Mouse (Mus musculus) limb, embryonic 14.5 days (tissue): ENCODE measurements at regions not wholly inside any gene's neighbourhood (a gene's known extent, or its start where the extent isn't known, plus 50 kb on each side); places are given as distances from the start of the nearest gene placed in this dataset.

Source experiments
- ATAC-seq: fragments of 200-750 bp; cut with Nextera tagmentation; 2 replicates; pipeline ENCODE4 v1.8.0; 2017; ENCODE audit warnings: low read depth, moderate number of reproducible peaks, moderate TSS enrichment; ENCODE audit not compliant: low FRiP score
- DNase-seq: peaks from one replicate; pipeline ENCODE4 v3.0.0-alpha.2; 2015; ENCODE audit warnings: low spot score
- H3K27ac ChIP-seq: fragments of 300-500 bp; sonication (generic); replicated peaks from 2 replicates; pipeline ENCODE4 v1.5.1; 2014; ENCODE audit warnings: low read depth, mild to moderate bottlenecking, low read length, moderate library complexity, mixed read lengths
- H3K27me3 ChIP-seq: fragments of 300-500 bp; sonication (generic); 2 replicates; pipeline ENCODE4 v1.6.1; 2014; ENCODE audit warnings: low read length, mixed read lengths; ENCODE audit not compliant: control insufficient read depth, insufficient read depth
- H3K36me3 ChIP-seq: fragments of 300-500 bp; sonication (generic); 2 replicates; pipeline ENCODE4 v1.6.1; 2014; ENCODE audit warnings: mild to moderate bottlenecking, low read length, moderate library complexity, mixed read lengths; ENCODE audit not compliant: control insufficient read depth, insufficient read depth
- H3K4me1 ChIP-seq: fragments of 300-500 bp; sonication (generic); 2 replicates; pipeline ENCODE4 v1.6.1; 2014; ENCODE audit warnings: antibody characterized with exemption, low read length, mixed read lengths; ENCODE audit not compliant: control insufficient read depth, insufficient read depth
- H3K4me2 ChIP-seq: fragments of 300-500 bp; sonication (generic); replicated peaks from 2 replicates; pipeline ENCODE4 v1.6.1; 2014; ENCODE audit warnings: low read depth, mild to moderate bottlenecking, low read length, moderate library complexity; ENCODE audit not compliant: severe bottlenecking
- H3K4me3 ChIP-seq: fragments of 300-500 bp; sonication (generic); replicated peaks from 2 replicates; pipeline ENCODE4 v1.5.1; 2014; ENCODE audit warnings: low read length
- H3K9ac ChIP-seq: fragments of 300-500 bp; sonication (generic); 2 replicates; pipeline ENCODE4 v1.6.1; 2014; ENCODE audit warnings: mild to moderate bottlenecking, low read depth, low read length, moderate library complexity; ENCODE audit not compliant: severe bottlenecking
- H3K9me3 ChIP-seq: fragments of 300-500 bp; sonication (generic); 2 replicates; pipeline ENCODE4 v1.6.1; 2016; ENCODE audit warnings: low read length; ENCODE audit not compliant: control insufficient read depth
- POLR2A ChIP-seq: fragments of 200-500 bp; IDR thresholded peaks from 2 replicates; pipeline ENCODE4 v1.8.0; 2012; ENCODE audit warnings: inconsistent platforms, mild to moderate bottlenecking, moderate library complexity, borderline replicate concordance; ENCODE audit not compliant: insufficient read depth, insufficient read length; ENCODE audit errors: extremely low read depth
- WGBS: fragments of 180-500 bp; shearing (Covaris S2); extraction: QIAGEN DNeasy Blood & Tissue Kit; methylation state at CpG from one replicate; pipeline ENCODE4 v1.1.7; 2014; 5-methylcytosine and 5-hydroxymethylcytosine counted together

- Histone ChIP-seq H3K4me2 (no peak overlapping the region), H3K4me3 (no peak overlapping the region), H3K27me3 (no peaks in the 10 kb centered on the region), H3K36me3 (no peaks in the 10 kb centered on the region), H3K9me3 (no peaks in the 10 kb centered on the region), H3K27ac (no peak overlapping the region), H3K9ac (no peak overlapping the region), H3K4me1 (no peaks in the 10 kb centered on the region)
- ATAC-seq, result no peak
- DNase-seq, result no peak
- WGBS, result 90% methylated on average over 14 of the region's 14 CpGs
- no peak for TF ChIP-seq POLR2A
Measured at GRCm38 (mm10) chr5:144621967-144622366, 76.3 kb downstream of the Nptx2 start.

- no peaks in the 10 kb centered on the region for H3K4me1 ChIP-seq
- H3K4me2 ChIP-seq, result no peak overlapping the region
- H3K9ac ChIP-seq, result no peak overlapping the region
- no peaks in the 10 kb centered on the region for H3K36me3 ChIP-seq
- DNase-seq (peak; percentile 21), ATAC-seq (no peak)
- no peak for TF ChIP-seq POLR2A
- H3K27me3 ChIP-seq, result no peaks in the 10 kb centered on the region
- H3K9me3 ChIP-seq, result no peaks in the 10 kb centered on the region
- no peak overlapping the region for H3K4me3 ChIP-seq
- 52% methylated on average over 10 of the region's 10 CpGs for WGBS
- no peak overlapping the region for H3K27ac ChIP-seq
Measured at GRCm38 (mm10) chr5:144623358-144623757, 77.7 kb downstream of the Nptx2 start.

- Histone ChIP-seq H3K9ac (no peak overlapping the region), H3K4me2 (no peak overlapping the region), H3K27ac (no peak overlapping the region), H3K27me3 (no peaks in the 10 kb centered on the region), H3K9me3 (no peaks in the 10 kb centered on the region), H3K36me3 (no peaks in the 10 kb centered on the region), H3K4me3 (no peak overlapping the region), H3K4me1 (no peaks in the 10 kb centered on the region)
- WGBS, result 81% methylated on average over 6 of the region's 6 CpGs
- DNase-seq (no peak), ATAC-seq (no peak)
- no peak for TF ChIP-seq POLR2A
Measured at GRCm38 (mm10) chr5:144632295-144632694, 86.6 kb downstream of the Nptx2 start.

- 44% methylated on average over 3 of the region's 3 CpGs for WGBS
- Histone ChIP-seq H3K27me3 (no peaks in the 10 kb centered on the region), H3K4me2 (no peak overlapping the region), H3K4me1 (no peaks in the 10 kb centered on the region), H3K9ac (no peak overlapping the region), H3K4me3 (no peak overlapping the region), H3K36me3 (no peaks in the 10 kb centered on the region), H3K27ac (no peak overlapping the region), H3K9me3 (no peaks in the 10 kb centered on the region)
- no peak for DNase-seq
- TF ChIP-seq POLR2A, result no peak
- ATAC-seq, result no peak
Measured at GRCm38 (mm10) chr5:144638631-144639030, 92.9 kb downstream of the Nptx2 start.

GRCm38 (mm10) chr5:144639639-144640038 lies 93.9 kb downstream of the Nptx2 start:
- Histone ChIP-seq H3K4me3 (no peak overlapping the region), H3K4me2 (no peak overlapping the region), H3K36me3 (no peaks in the 10 kb centered on the region), H3K9me3 (no peaks in the 10 kb centered on the region), H3K27me3 (no peaks in the 10 kb centered on the region), H3K4me1 (no peaks in the 10 kb centered on the region), H3K27ac (no peak overlapping the region), H3K9ac (no peak overlapping the region)
- TF ChIP-seq POLR2A, result no peak
- 94% methylated on average over 5 of the region's 5 CpGs for WGBS
- ATAC-seq (no peak), DNase-seq (no peak)

GRCm38 (mm10) chr5:144642766-144643165 lies 97.1 kb downstream of the Nptx2 start:
- no peak for TF ChIP-seq POLR2A
- Histone ChIP-seq H3K27me3 (no peaks in the 10 kb centered on the region), H3K9ac (no peak overlapping the region), H3K36me3 (no peaks in the 10 kb centered on the region), H3K9me3 (no peaks in the 10 kb centered on the region), H3K4me1 (no peaks in the 10 kb centered on the region), H3K27ac (no peak overlapping the region), H3K4me2 (no peak overlapping the region), H3K4me3 (no peak overlapping the region)
- 59% methylated on average over 8 of the region's 8 CpGs for WGBS
- DNase-seq (no peak), ATAC-seq (no peak)
